Mouse (Mus musculus) liver, embryonic 16.5 days (tissue): Measurements from ENCODE around the gene Spef2. TPM values are rescaled to one million over a fixed set of nuclear protein-coding genes. Genes with fewer than 3 reads are reported as not detected.
"Not testable (repeated sequence)": the region's sequence is repeated elsewhere in the genome, so short reads cannot be mapped to it uniquely, and the experiment has no call there.

Source experiments
- ATAC-seq: fragments of 200-750 bp; cut with Nextera tagmentation; 2 replicates; pipeline ENCODE4 v1.8.0; 2017; ENCODE audit warnings: low read depth, mild to moderate bottlenecking, moderate number of reproducible peaks, moderate library complexity
- H3K27ac ChIP-seq: fragments of 300-500 bp; sonication (generic); 2 replicates; pipeline ENCODE4 v1.5.1; 2014; ENCODE audit warnings: mild to moderate bottlenecking, low read length
- H3K27me3 ChIP-seq: fragments of 300-500 bp; sonication (generic); 2 replicates; pipeline ENCODE4 v1.6.1; 2014; ENCODE audit warnings: low read depth, low read length, mixed read lengths; ENCODE audit not compliant: control insufficient read depth, insufficient read depth
- H3K36me3 ChIP-seq: fragments of 300-500 bp; sonication (generic); 2 replicates; pipeline ENCODE4 v1.6.1; 2014; ENCODE audit warnings: mild to moderate bottlenecking; ENCODE audit not compliant: control insufficient read depth, insufficient read depth
- H3K4me1 ChIP-seq: fragments of 300-500 bp; sonication (generic); 2 replicates; pipeline ENCODE4 v1.6.1; 2014; ENCODE audit warnings: low read depth, low read length, mixed read lengths; ENCODE audit not compliant: control insufficient read depth
- H3K4me2 ChIP-seq: fragments of 300-500 bp; sonication (generic); 2 replicates; pipeline ENCODE4 v1.6.1; 2014; ENCODE audit warnings: low read depth, low read length, mixed read lengths
- H3K4me3 ChIP-seq: fragments of 300-500 bp; sonication (generic); 2 replicates; pipeline ENCODE4 v1.5.1; 2014; ENCODE audit warnings: low read depth, mild to moderate bottlenecking, low read length
- H3K9ac ChIP-seq: fragments of 300-500 bp; sonication (generic); 2 replicates; pipeline ENCODE4 v1.6.1; 2014; ENCODE audit warnings: low read depth, low read length
- H3K9me3 ChIP-seq: fragments of 300-500 bp; sonication (generic); replicated peaks from 2 replicates; pipeline ENCODE4 v1.6.1; 2016; ENCODE audit warnings: low read length; ENCODE audit not compliant: control insufficient read depth
- WGBS: fragments of 180-500 bp; shearing (Covaris S2); extraction: QIAGEN DNeasy Blood & Tissue Kit; methylation state at CpG from one replicate; pipeline ENCODE4 v1.1.7; 2014; ENCODE audit not compliant: insufficient replicate concordance; 5-methylcytosine and 5-hydroxymethylcytosine counted together
- polyA plus RNA-seq: library from polyadenylated mRNA; unstranded; fragments of >200 nt; fragmentation: Nextera tagmentation; extraction: Ambion mirVana; gene quantifications from 2 replicates; pipeline ENCODE4 v1.2.1, GENCODE M21; 2015

The Spef2 gene
- polyA plus RNA-seq, 1 experiment from 2014 or later: 0.04 TPM

DNA sequence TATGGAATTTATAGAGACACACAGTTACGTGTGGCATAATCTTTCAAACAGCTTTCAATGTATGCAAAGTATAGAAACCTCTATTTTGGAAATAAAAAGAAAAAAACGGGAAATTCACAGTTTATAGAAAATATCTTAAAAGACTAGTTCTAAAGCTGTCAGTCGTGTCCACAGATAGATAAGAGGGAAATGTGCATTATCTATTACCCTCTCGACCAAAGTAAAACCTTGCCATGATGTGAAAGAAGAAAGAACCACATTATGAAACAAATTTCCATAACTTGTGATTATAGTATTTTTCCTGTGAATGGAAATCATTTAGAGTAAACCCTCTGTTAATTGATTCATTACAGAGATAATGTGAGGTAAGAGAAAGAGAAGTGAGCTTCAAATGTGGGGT is 65.2 kb downstream of the Spef2 start:
- no peak overlapping the region for H3K4me2 ChIP-seq
- ATAC-seq: no peak
- H3K27ac ChIP-seq: no peak overlapping the region
- no peaks in the 10 kb centered on the region for H3K9me3 ChIP-seq
- no peaks in the 10 kb centered on the region for H3K4me1 ChIP-seq
- WGBS: 38% methylated on average over 4 of the region's 4 CpGs
- H3K27me3 ChIP-seq: no peaks in the 10 kb centered on the region
- no peaks in the 10 kb centered on the region for H3K36me3 ChIP-seq
- H3K4me3 ChIP-seq: no peak overlapping the region
- H3K9ac ChIP-seq: no peak overlapping the region

DNA sequence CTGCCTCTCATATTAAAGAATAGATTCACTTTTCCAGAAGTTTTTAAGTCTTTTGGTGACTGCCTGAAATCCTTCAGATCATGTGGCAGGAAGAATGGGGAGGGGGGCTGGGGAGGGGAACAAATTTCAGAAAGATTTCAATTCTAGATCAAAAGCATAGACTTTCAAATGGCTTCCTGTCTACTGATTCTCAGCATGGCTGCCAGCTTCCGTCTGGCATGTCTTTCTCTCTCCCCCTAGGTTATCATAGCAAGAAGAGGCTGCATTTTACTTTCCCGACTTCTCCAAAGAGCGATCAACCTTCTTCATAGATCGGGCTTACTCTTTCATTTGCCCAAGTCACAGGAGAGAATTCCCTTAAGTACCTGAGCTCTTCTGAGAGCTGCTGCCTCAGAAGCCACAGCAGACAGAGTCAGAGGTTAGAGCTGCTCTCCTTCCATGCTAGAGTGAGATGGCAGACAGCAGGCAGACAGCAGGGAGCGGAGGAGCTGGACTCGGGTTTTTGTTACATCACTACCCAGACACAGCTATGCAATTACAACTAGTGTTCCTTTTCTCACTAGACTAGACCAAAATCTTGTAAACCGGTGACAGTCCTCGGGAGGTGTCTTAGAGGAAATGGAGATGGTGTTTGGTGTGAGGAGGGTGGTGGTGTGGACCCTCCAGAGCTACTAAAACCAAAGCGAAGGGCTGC is 71.2 kb downstream of the Spef2 start:
- ATAC-seq: no peak
- H3K27ac ChIP-seq: no peak overlapping the region
- H3K4me2 ChIP-seq: no peak overlapping the region
- no peak overlapping the region for H3K4me3 ChIP-seq
- no peaks in the 10 kb centered on the region for H3K9me3 ChIP-seq
- H3K27me3 ChIP-seq: no peaks in the 10 kb centered on the region
- no peaks in the 10 kb centered on the region for H3K36me3 ChIP-seq
- no peaks in the 10 kb centered on the region for H3K4me1 ChIP-seq
- no peak overlapping the region for H3K9ac ChIP-seq
- WGBS: 64% methylated on average over 9 of the region's 9 CpGs

- no peak overlapping the region for H3K9ac ChIP-seq
Measured at GRCm38 (mm10) chr15:9668575-9668974, 80.1 kb downstream of the Spef2 start.

DNA sequence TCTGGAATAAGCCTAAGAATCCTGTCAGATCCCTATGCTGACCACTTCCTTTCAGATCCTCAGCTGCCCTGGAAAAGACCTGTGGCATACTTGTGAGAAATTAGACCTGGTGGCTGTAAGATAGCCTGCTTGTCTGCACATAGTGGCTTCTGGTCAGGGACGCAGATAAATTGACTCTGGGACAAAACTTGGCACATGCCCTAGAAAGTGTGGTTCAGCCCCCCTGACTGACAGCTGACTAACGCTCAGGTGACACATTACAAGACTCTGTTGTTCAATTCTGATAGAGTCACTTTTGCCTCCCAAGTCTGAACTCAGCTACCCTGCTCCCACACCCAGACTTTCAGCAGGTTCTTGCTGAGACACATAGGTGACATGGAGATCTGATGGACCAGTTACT is 83.7 kb downstream of the Spef2 start:
- not testable (repeated sequence) for H3K4me1 ChIP-seq, H3K27ac ChIP-seq, H3K4me3 ChIP-seq, H3K9ac ChIP-seq, H3K9me3 ChIP-seq, H3K36me3 ChIP-seq, H3K27me3 ChIP-seq, ATAC-seq, H3K4me2 ChIP-seq
- WGBS: 55% methylated on average over 2 of the region's 2 CpGs

More at GRCm38 (mm10) chr15:9668575-9668974, 80.1 kb downstream of the Spef2 start:
- Histone ChIP-seq H3K4me2 (no peak overlapping the region), H3K36me3 (no peaks in the 10 kb centered on the region), H3K27ac (no peak overlapping the region), H3K4me3 (no peak overlapping the region), H3K9me3 (no peaks in the 10 kb centered on the region), H3K4me1 (no peaks in the 10 kb centered on the region), H3K27me3 (no peaks in the 10 kb centered on the region)
- ATAC-seq: no peak
- whole genome bisulfite sequencing: 60% methylated on average over 4 of the region's 4 CpGs

- Histone ChIP-seq H3K9ac (no peak overlapping the region), H3K4me1 (no peaks in the 10 kb centered on the region), H3K4me2 (no peak overlapping the region), H3K36me3 (no peaks in the 10 kb centered on the region), H3K27ac (no peak overlapping the region), H3K9me3 (no peaks in the 10 kb centered on the region), H3K27me3 (no peaks in the 10 kb centered on the region), H3K4me3 (no peak overlapping the region)
- WGBS: 55% methylated on average over 1 of the region's 1 CpGs
- ATAC-seq: no peak
Measured at GRCm38 (mm10) chr15:9661215-9661614, 87.5 kb downstream of the Spef2 start.

GRCm38 (mm10) chr15:9634471-9634870 is 114.2 kb downstream of the Spef2 start:
- H3K4me2 ChIP-seq: no peak overlapping the region
- 69% methylated on average over 12 of the region's 12 CpGs for WGBS
- no peak for ATAC-seq

GRCm38 (mm10) chr15:9631657-9632056 is 117.0 kb downstream of the Spef2 start:
- H3K4me2 ChIP-seq: no peak overlapping the region
- H3K9ac ChIP-seq: no peak overlapping the region
- H3K36me3 ChIP-seq: no peaks in the 10 kb centered on the region
- WGBS: 62% methylated on average over 6 of the region's 6 CpGs
- no peak overlapping the region for H3K4me3 ChIP-seq
- H3K9me3 ChIP-seq: no peaks in the 10 kb centered on the region
- H3K27me3 ChIP-seq: no peaks in the 10 kb centered on the region
- H3K4me1 ChIP-seq: no peaks in the 10 kb centered on the region
- ATAC-seq: no peak
- no peak overlapping the region for H3K27ac ChIP-seq

More at GRCm38 (mm10) chr15:9634471-9634870, 114.2 kb downstream of the Spef2 start:
- no peaks in the 10 kb centered on the region for H3K27me3 ChIP-seq
- no peak overlapping the region for H3K4me3 ChIP-seq
- H3K9ac ChIP-seq: no peak overlapping the region
- no peaks in the 10 kb centered on the region for H3K4me1 ChIP-seq
- H3K27ac ChIP-seq: no peak overlapping the region
- no peaks in the 10 kb centered on the region for H3K9me3 ChIP-seq
- no peaks in the 10 kb centered on the region for H3K36me3 ChIP-seq

DNA sequence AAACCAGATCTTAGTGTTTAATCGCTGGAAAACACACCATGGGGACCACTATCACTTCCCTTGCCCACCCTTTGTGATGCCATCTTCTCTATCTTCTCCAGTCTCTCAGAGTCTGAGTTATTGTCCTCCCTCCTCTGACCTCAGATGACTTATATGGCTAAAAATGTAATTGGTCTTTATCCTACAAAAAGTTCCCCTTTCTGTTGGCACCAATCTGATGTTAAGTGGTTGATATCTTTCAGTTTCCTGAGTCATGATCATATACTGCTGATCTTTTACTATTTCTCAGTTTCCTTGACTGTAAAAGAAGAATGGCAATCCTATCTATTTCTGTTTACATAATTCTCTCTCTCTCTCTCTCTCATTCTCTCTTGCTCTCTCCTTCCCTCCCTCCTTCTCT is 119.0 kb downstream of the Spef2 start:
- WGBS: 31% methylated on average over 1 of the region's 1 CpGs
- Histone ChIP-seq H3K9me3 (no peaks in the 10 kb centered on the region), H3K27me3 (no peaks in the 10 kb centered on the region), H3K4me1 (no peaks in the 10 kb centered on the region), H3K27ac (no peak overlapping the region), H3K9ac (no peak overlapping the region), H3K4me3 (no peak overlapping the region), H3K36me3 (no peaks in the 10 kb centered on the region), H3K4me2 (no peak overlapping the region)
- ATAC-seq: no peak

DNA sequence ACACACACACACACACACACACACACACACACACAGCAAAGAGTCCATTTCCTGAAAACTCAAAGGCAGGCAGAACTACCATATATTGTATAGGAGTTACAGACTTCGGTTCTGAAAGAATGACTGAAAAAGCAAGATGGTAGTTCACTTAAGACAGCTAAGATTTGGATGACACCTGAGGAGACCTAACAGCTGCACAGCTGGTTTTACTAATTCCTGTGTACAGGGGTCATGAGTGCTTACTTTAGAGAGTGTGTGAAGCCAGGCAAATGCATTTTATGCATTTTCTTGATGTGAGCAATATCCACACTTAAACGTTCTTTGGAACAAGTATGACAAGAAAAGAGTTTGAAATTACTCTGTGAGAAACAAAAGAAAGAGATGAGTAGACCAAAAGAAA is 124.0 kb downstream of the Spef2 start:
- Histone ChIP-seq H3K4me2 (no peak overlapping the region), H3K4me1 (no peaks in the 10 kb centered on the region), H3K9ac (no peak overlapping the region), H3K4me3 (no peak overlapping the region), H3K36me3 (no peaks in the 10 kb centered on the region), H3K27ac (no peak overlapping the region), H3K27me3 (no peaks in the 10 kb centered on the region), H3K9me3 (no peaks in the 10 kb centered on the region)
- no peak for ATAC-seq
- 52% methylated on average over 2 of the region's 2 CpGs for WGBS
